In genomic region chr10:18549321-18550216, GRCm38 (mm10) we compare ENCODE assay signal across 9 mouse cellular contexts. TPM values are rescaled to one million over a fixed set of nuclear protein-coding genes. Genes with fewer than 3 reads are reported as not detected.
DNase-seq lines count a peak whose midpoint lies in the region; ATAC-seq lines count a peak whose summit lies in the region.
"Had no signal": no experiment of that assay in that cellular context is flagged by ENCODE, and none has a peak within 500 bp of the region (broad histone marks: within the 10 kb centered on the region; RNA-seq: fewer than 3 reads in every experiment).

No protein-coding gene starts in this region.

- intact Hi-C loops in heart, postnatal 10 days (cut with DNase I), result no loop called here

- peak overlapping the region; percentile 80 for H3K4me2 ChIP-seq in heart, embryonic 13.5 days
- H3K4me2 ChIP-seq in forebrain, embryonic 14.5 days (ENCODE audit: low read length), result peak overlapping the region; percentile 64
- peak overlapping the region; percentile 57 for H3K4me2 ChIP-seq in liver, embryonic 15.5 days
- H3K4me2 ChIP-seq in stomach, embryonic 15.5 days, result peak overlapping the region; percentile 66

- H3K9ac ChIP-seq in heart, embryonic 13.5 days, result peak overlapping the region; percentile 71
- H3K9ac ChIP-seq in forebrain, embryonic 14.5 days (ENCODE audit: low read length), result peak overlapping the region; percentile 52
- H3K9ac ChIP-seq in liver, embryonic 15.5 days, result no peak overlapping the region
- no peak overlapping the region for H3K9ac ChIP-seq in stomach, embryonic 15.5 days

- WGBS in heart, embryonic 13.5 days, result 4% methylated on average over 33 of the region's 35 CpGs
- WGBS in forebrain, embryonic 14.5 days, result 3% methylated on average over 35 of the region's 35 CpGs
- WGBS in liver, embryonic 15.5 days (ENCODE audit: insufficient replicate concordance), result 16% methylated on average over 35 of the region's 35 CpGs
- 7% methylated on average over 35 of the region's 35 CpGs for WGBS in stomach, embryonic 15.5 days

- no peaks in the 10 kb centered on the region for H3K36me3 ChIP-seq in heart, embryonic 13.5 days
- H3K36me3 ChIP-seq in forebrain, embryonic 14.5 days (ENCODE audit: control insufficient read depth, insufficient read depth, low read length), result no peaks in the 10 kb centered on the region
- no peaks in the 10 kb centered on the region for H3K36me3 ChIP-seq in liver, embryonic 15.5 days (replicated peaks)
- H3K36me3 ChIP-seq in stomach, embryonic 15.5 days, result no peaks in the 10 kb centered on the region

- no peak for DNase-seq in heart, postnatal 10 days
- DNase-seq in R1 (ENCODE audit: low read depth, low spot score), result peak; percentile 75
- DNase-seq in forebrain, embryonic 14.5 days (ENCODE audit: low spot score), result peak; percentile 72
- no peak for DNase-seq in ovary, postnatal 14 days (ENCODE audit: low spot score)

- peaks cover 9% of the 10 kb centered on the region; the same call in 1 of the 2 replicates for H3K27me3 ChIP-seq in heart, embryonic 13.5 days (replicated peaks)
- H3K27me3 ChIP-seq in forebrain, embryonic 14.5 days (replicated peaks; ENCODE audit: control insufficient read depth, insufficient read depth, low read length), result no peaks in the 10 kb centered on the region
- H3K27me3 ChIP-seq in liver, embryonic 15.5 days, result peaks cover 7% of the 10 kb centered on the region
- H3K27me3 ChIP-seq in stomach, embryonic 15.5 days (replicated peaks), result no peaks in the 10 kb centered on the region

- no peaks in the 10 kb centered on the region for H3K9me3 ChIP-seq in heart, embryonic 13.5 days
- no peaks in the 10 kb centered on the region for H3K9me3 ChIP-seq in forebrain, embryonic 14.5 days (replicated peaks; ENCODE audit: control insufficient read depth, low read length)
- no peaks in the 10 kb centered on the region for H3K9me3 ChIP-seq in liver, embryonic 15.5 days (replicated peaks)
- no peaks in the 10 kb centered on the region for H3K9me3 ChIP-seq in stomach, embryonic 15.5 days

- H3K4me1 ChIP-seq in heart, embryonic 13.5 days, result peaks cover 23% of the 10 kb centered on the region
- H3K4me1 ChIP-seq in forebrain, embryonic 14.5 days (ENCODE audit: control insufficient read depth, insufficient read depth, low read length), result peaks cover 4% of the 10 kb centered on the region; the same call in 1 of the 2 replicates
- no peaks in the 10 kb centered on the region for H3K4me1 ChIP-seq in liver, embryonic 15.5 days (replicated peaks)
- peaks cover 9% of the 10 kb centered on the region; the same call in 1 of the 2 replicates for H3K4me1 ChIP-seq in stomach, embryonic 15.5 days

- H3K4me3 ChIP-seq in heart, embryonic 13.5 days, result peak overlapping the region; percentile 52
- H3K4me3 ChIP-seq in forebrain, embryonic 14.5 days (ENCODE audit: low read depth, low read length), result peak overlapping the region; percentile 38
- peak overlapping the region; percentile 25 for H3K4me3 ChIP-seq in liver, embryonic 15.5 days (replicated peaks)
- H3K4me3 ChIP-seq in stomach, embryonic 15.5 days (replicated peaks), result peak overlapping the region; percentile 35

- ATAC-seq in heart, embryonic 13.5 days (ENCODE audit: extremely low read depth, insufficient number of reproducible peaks, low FRiP score, low TSS enrichment), result no peak
- peak; percentile 69 for ATAC-seq in forebrain, embryonic 14.5 days
- ATAC-seq in liver, embryonic 15.5 days (ENCODE audit: insufficient read depth), result no peak
- ATAC-seq in stomach, embryonic 15.5 days (ENCODE audit: insufficient read depth, low FRiP score, low read depth), result no peak
- no peak for ATAC-seq in megakaryocyte, adult 5-6 weeks (ENCODE audit: poor library complexity, severe bottlenecking)

- H3K27ac ChIP-seq in heart, embryonic 13.5 days (replicated peaks), result no peak overlapping the region
- H3K27ac ChIP-seq in forebrain, embryonic 14.5 days (ENCODE audit: low read depth, low read length), result no peak overlapping the region
- H3K27ac ChIP-seq in liver, embryonic 15.5 days (replicated peaks), result no peak overlapping the region
- no peak overlapping the region for H3K27ac ChIP-seq in stomach, embryonic 15.5 days

RNA-seq across cellular contexts. Expression of gene Hebp2, which starts 3.7 kb away (rescaled TPM):
- polyA plus RNA-seq in heart, embryonic 13.5 days (2015; fragmentation: Nextera tagmentation; extraction: Ambion mirVana), result 13.5 and 16.2 TPM in 2 replicates
- 1 to 10 TPM; 3.3 to 3.9 TPM for total RNA-seq in heart, postnatal 10 days (2021)
- 7.7 and 7.8 TPM in 2 replicates for polyA plus RNA-seq in forebrain, embryonic 14.5 days (2014; fragmentation: Nextera tagmentation; extraction: Ambion mirVana)
- 1.3 and 1.6 TPM in 2 replicates for polyA plus RNA-seq in liver, embryonic 15.5 days (2015; fragmentation: Nextera tagmentation; extraction: Ambion mirVana)
- 25.0 and 34.5 TPM in 2 replicates for polyA plus RNA-seq in stomach, embryonic 15.5 days (2015; fragmentation: Nextera tagmentation; extraction: Ambion mirVana)
- 0.09 TPM in 1 of 2 replicates, not detected in the other for total RNA-seq in megakaryocyte, adult 5-6 weeks (2015)
- not detected in 2 replicates for total RNA-seq in megakaryocyte, adult 5-6 weeks (2017)
- total RNA-seq: MEL had no signal

Comparison
In these comparisons a context has a peak if more than half of its experiments do, and no peak if none do; other contexts are left out.
1. H3K9ac ChIP-seq: peak in heart, embryonic 13.5 days (single experiment) and forebrain, embryonic 14.5 days (single experiment); none in liver, embryonic 15.5 days (single experiment) and stomach, embryonic 15.5 days (single experiment).
2. DNase-seq: peak in R1 (single experiment) and forebrain, embryonic 14.5 days (single experiment); none in heart, postnatal 10 days (0 of 2) and ovary, postnatal 14 days (single experiment).
3. Peak in every context shown above with its lines, with median percentiles within 50 percentile points of each other: H3K4me2 ChIP-seq and H3K4me3 ChIP-seq.